Mouse (Mus musculus): ENCODE results near the gene Nnat.

DNA sequence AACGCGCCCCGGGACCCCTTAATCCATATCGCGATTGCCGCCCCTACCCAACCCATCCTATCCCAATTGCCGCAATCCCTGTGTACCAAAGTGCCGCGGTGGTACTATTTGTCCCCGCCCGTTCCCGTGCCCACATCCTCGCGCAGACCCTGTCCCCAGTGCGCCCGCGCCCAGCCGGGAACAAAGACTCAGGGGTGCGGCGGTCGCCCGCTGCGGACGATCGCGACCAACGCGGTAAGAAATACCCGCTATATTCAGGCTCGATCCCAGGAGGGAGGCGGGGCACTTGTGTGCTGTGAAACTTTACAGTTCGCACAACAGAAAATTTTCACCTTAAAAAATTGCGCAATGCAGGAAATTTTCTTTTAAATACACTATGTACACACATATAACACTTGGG is 424 bp downstream of the Nnat start:
- TF ChIP-seq CTCF (IDR thresholded peaks at IDR 0.05) (no peak), POLR2A (IDR thresholded peaks at IDR 0.05; ENCODE audit: insufficient read depth, low read depth, low read length) (no peak)
